Mouse (Mus musculus) bone marrow macrophage, adult 2 months (primary cell): ENCODE measurements at regions not wholly inside any gene's neighbourhood (a gene's known extent, or its start where the extent isn't known, plus 50 kb on each side); places are given as distances from the start of the nearest gene placed in this dataset.

Source experiments
- CTCF ChIP-seq: IDR thresholded peaks from 2 replicates; pipeline ENCODE4 v1.5.1; 2012; ENCODE audit warnings: low read depth, mild to moderate bottlenecking, low read length, moderate library complexity
- POLR2A ChIP-seq: IDR thresholded peaks from 2 replicates; pipeline ENCODE4 v1.6.1; 2012; ENCODE audit warnings: mild to moderate bottlenecking, low read depth, low read length, borderline replicate concordance

- TF ChIP-seq POLR2A (no peak), CTCF (no peak)
These were observed 82.3 kb downstream of the Hif1an start for GRCm38 (mm10) chr19:44644929-44645328.
